Mouse (Mus musculus) lung, postnatal 14 days (tissue): ENCODE data around the gene Dennd1a.

Experiments used
- DNase-seq: peaks from one replicate; pipeline ENCODE4 v3.0.0; 2021

Gene Dennd1a

DNA sequence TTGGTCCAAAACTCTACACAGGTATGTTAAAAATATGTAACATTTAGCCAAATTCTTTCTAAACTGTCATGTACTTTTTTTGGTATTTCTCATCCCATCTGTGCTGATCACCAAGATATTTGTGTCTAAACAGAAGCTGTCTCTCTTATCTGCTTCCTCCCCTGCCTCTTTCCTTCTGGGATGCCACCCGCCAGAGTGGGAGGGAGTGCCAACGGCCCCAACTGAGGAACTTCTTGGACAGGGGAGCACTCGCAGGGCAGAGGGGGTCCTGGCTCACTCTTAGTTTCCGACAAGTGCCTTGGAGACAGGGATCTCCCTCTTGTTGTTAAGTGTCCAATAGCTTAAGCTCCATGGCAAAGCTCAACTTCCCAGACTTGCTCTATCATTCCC, 263.5 kb downstream of the Dennd1a start:
- DNase-seq = no peak

- no peak for DNase-seq
These were observed 264.0 kb downstream of the Dennd1a start for GRCm38 (mm10) chr2:38023054-38023740.

- DNase-seq = no peak
These were observed 266.0 kb downstream of the Dennd1a start for GRCm38 (mm10) chr2:38021166-38021565.

DNA sequence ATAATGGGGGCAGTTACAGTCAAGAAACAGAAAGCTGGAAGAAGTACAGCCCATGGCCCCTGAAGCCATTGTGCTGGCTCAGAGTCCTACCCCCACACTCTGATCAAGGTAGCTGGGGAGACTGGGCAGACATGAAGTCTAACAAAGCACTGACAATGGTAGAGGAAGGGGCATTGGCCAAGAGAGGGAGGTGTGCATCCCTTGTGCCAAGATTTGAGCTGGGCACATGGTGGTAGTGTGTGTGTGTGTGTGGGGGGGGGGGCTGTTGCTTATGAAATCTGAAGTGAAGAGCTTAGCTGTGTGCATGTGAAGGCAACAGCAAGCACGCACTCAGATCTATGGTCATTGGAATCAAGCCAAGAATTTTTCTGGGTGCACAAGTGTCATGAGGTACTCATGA, 272.5 kb downstream of the Dennd1a start:
- no peak for DNase-seq

DNA sequence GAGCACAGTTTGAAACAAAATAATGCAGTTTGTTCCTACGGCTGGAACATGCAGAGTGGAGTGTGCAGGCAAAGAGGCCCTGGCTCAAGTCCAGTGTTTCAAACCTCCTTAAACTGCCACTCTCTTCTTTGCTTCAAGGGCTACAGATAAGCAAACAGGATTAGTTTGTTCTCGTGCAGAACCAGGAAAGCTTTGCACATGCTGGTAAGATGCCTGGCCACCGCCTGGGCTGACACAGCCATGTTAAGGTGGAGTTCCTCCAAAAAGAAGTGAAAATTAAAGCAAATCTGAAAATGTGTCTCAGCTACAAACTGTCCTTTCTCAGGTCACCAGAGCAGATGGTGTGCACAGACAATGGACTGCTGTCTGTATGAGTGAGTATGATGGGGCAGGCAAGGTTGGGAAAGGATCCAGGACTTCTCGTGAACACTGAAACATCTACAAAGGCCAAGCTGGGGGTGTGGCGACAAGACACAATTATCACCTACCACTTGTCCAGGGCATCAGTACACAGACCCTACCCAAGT, 273.3 kb downstream of the Dennd1a start:
- DNase-seq = peak; percentile 73

- no peak for DNase-seq
These were observed 280.0 kb downstream of the Dennd1a start for GRCm38 (mm10) chr2:38007238-38007637.

- no peak for DNase-seq
These were observed 284.0 kb downstream of the Dennd1a start for GRCm38 (mm10) chr2:38003183-38003680.

GRCm38 (mm10) chr2:38001004-38001403, 286.2 kb downstream of the Dennd1a start:
- no peak for DNase-seq

DNA sequence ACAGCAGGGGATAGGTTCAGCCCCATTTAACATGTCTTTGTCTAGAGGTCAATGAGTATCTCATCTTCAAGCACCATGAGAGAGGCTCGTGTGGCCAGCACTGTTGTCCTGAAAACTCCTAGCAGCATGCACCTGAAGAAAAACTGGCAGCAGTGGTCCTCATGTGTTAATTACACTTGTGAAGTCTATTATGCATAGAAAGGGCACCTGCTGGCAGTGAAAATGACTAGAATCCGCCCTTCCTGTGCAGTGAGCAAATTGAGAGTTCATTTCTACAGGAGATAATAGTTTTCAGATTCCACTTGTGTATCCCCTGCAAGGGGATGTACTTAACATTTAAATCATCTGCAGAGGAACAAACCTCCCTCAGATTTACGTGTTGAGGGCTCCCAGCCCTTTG, 289.2 kb downstream of the Dennd1a start:
- DNase-seq = no peak

- DNase-seq = no peak
These were observed 298.1 kb downstream of the Dennd1a start for GRCm38 (mm10) chr2:37989091-37989490.

DNA sequence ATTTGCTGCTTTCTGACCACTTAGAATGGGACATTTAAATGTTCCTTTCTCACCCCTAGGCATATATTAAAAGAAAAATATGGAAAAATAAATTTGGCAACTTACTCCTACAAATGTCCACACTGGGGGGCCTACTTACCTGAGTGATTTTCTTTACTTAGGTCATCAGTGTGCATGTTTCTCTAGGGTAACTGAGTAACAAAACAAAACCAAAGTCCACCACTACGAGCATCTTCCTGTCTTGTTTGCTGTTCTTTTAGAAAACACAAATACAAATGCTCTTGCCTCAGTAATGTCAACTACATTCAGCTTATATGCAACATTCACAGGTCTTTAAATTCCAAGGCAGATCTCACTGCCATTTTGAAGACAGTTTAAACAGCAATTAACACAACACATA, 298.9 kb downstream of the Dennd1a start:
- no peak for DNase-seq

DNA sequence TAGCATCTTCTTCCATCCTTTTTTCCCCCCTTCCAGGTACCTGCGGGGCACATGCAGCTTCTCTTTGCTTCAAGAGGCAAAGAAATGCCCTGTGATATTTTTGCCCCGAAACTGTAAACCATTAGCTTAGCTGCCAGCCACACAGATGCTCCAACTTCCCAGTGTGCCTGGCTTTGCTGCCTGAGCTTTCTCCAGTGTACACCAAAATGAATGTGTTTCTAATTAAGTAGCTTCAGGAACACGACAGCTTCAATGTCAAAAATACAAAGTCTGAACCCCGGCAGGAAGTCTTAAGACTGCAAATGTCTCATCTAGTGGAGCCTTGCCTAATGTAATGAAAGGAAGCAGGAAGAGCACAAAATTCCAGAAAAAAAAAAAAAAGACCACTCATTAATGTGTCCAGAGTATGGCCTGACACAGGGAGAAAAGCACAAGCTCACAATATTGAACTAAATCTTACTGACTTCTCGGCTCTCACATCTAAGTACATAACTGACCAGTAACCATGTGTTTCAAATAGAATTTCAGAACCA, 301.4 kb downstream of the Dennd1a start:
- DNase-seq = no peak

GRCm38 (mm10) chr2:37982714-37983113, 304.5 kb downstream of the Dennd1a start:
- no peak for DNase-seq

DNA sequence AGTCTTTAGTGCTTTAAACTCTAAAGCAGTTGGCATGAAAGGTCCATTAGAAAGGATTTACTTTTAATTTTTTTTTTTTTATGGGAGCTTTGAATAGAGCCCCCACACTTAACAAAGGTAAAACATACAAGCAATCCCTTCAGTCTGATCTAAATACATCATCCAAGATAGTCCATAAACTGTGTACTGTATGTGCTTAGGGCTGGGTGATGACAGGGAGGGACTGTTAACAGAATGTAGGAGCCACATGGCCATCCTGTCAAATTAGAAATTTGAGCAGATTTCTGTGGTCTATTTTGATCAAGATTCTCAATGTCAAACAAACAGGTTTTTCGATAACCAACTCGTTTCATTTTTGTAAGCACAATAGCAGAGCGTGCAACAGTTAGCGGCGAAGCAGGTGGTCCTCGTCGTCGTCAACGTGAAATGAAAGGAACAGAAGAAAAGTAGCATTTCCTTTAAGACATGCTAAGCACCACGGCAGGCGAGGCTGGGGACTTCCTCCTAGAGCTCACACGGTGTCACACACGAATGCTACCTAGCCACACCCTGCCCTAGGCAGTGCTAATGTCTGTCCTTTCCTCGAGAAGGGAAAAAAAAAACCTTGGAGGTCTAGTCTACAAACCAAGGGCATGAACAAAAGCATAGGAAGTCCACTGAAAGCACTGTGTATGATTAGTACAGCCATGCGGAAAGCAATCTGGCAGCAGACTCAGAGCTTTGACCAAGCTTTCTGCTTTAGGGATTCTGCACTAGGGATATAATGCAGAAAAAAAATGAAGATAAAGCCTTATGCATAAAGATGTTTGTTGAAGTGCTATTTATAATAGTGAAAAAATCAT, 305.4 kb downstream of the Dennd1a start:
- DNase-seq = no peak

DNA sequence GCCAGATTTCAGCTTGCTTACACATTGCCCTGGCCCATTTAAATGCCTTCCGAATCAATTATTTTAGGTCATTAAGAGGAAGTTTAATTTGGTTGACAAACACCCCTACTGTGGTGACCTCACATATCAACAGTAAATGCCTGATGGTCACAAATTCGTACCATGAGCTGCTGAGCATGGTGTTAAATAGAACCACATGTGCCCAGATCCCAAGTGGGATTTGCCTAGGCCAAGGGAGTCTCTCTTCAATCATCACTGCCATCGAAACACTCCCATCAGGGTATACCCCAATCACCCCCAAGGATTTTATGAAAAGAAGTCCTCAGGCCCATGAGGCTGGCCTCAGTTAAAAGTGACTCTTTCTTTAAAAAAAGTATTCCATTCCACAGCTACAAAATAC, 313.0 kb downstream of the Dennd1a start:
- DNase-seq = no peak

- no peak for DNase-seq
These were observed 314.6 kb downstream of the Dennd1a start for GRCm38 (mm10) chr2:37972621-37973020.

DNA sequence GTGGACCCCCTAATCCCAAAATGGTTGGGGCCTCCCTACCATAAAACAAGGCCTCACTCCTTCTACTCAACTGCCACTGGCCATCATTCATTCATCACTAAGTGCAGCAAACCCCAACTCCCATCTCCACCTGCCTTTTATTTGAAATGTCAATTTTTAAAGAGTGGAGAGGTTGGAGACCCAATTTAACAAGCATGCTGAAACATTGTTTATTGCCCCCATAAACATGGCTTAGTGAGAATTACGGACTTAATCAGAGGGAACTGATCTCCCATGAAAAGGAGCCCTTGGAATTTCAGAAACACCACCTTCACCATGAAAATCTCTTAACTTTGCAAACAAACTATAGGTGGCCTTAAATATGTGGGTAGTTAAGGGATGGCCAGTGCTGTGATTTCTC, 315.5 kb downstream of the Dennd1a start:
- no peak for DNase-seq

DNA sequence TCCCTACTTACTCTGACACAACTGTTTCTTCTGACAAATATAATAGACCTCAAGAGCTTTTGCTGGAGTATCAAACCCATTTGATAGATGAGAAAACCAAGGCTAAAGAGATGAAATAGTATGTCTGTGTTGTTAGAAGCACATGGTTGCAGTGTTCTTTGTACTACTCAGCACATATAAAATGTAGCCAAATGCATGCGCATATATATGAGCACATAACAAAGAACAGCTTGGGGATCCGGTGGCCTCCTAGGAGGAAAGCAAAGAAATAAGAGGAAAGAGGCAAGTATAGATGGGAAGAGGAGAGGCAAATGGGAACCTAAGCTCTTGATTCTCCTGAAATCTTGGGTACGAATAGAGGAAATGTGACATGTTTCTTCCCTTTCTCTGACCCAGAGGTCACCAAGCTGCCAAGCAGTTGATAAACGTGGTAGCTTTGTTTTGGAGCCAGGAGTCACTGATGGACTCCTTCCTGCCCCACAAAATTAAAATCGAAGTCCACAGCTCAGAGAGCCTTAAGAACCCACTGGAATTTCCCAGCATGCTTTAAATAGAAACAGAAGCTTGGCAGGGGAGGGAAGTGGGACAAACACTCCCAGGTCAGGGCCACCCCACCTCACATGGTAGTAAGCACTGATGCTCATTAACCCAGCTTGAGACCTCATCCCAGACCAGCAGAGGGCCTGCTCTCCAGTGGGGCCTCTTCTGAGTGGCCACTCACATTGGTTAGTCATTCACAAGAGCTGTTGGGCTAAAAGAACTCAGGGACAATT, 317.3 kb downstream of the Dennd1a start:
- no peak for DNase-seq

DNA sequence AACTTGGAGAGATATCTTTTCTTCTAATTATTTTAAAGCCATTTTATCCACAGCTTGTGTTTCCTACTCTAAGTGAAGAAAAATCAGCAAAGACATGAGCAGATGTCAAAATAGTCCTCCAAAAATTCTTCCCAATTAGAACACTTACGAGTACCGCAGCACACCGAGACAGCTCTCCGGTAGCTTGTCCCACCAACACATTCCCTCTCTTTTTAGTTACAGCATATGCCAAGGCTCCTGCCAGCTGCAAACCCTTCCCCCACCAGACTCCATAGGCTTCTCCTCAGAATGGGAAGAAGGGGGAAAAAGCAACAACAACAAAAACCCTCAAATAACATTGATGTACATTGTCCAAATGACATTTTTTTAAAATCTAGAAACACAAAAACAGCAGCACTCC, 322.7 kb downstream of the Dennd1a start:
- no peak for DNase-seq

DNA sequence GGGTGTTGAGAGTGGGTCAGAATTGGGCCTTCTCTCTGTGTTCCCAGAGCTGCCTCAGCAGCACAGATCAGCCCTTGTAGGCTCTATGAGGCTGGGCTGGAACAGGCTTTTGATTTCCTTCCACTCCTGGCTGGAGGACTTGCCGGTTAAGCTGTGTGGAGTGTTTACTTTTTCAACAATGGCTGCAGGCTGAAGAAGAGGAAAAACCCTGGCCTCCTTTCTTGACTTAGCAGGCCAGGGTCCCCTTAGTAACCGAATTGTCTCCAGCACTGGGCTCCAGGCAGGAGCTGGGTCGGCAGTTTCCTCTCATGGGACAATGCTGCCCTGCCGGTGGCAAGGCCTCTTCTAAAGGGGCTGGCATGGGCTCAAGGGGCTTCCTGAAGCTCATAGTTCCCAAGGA, 323.8 kb downstream of the Dennd1a start:
- DNase-seq = peak; percentile 41

GRCm38 (mm10) chr2:37948424-37948823, 338.8 kb downstream of the Dennd1a start:
- peak; percentile 30 for DNase-seq

GRCm38 (mm10) chr2:37945598-37946336, 341.4 kb downstream of the Dennd1a start:
- DNase-seq = no peak
